Mouse (Mus musculus): Measurements from ENCODE around the gene Cep57l1. TPM values are rescaled to one million over a fixed set of nuclear protein-coding genes. Genes with fewer than 3 reads are reported as not detected.

Cep57l1 gene
- polyA plus RNA-seq, 1 experiment from 2014 or later, result 26.4 TPM

Small RNA genes lying within 50 kb of the gene (microRNA-seq; reads per million reads assigned to microRNA genes)
- not detected for gene Mir3473b

Other genes with a start within 250 kb of the Cep57l1 start
- gene Ccdc162, start 93.2 kb downstream of the Cep57l1 start, polyA plus RNA-seq (2014; fragmentation: Nextera tagmentation; extraction: Ambion mirVana), result 0.33 and 0.46 TPM in 2 replicates
- 22.2 and 26.8 TPM in 2 replicates for gene Sesn1, start 64 bp upstream of the Cep57l1 start, polyA plus RNA-seq (2014; fragmentation: Nextera tagmentation; extraction: Ambion mirVana)
- 2.4 and 3.8 TPM in 2 replicates for gene Armc2, start 208.6 kb upstream of the Cep57l1 start, polyA plus RNA-seq (2014; fragmentation: Nextera tagmentation; extraction: Ambion mirVana)

Data from midbrain, embryonic 11.5 days (tissue).